Mouse (Mus musculus) kidney, adult 18-20 months (tissue): ENCODE measurements around the gene Sdccag8.

Source experiments
- DNase-seq: peaks from one replicate; pipeline ENCODE4 v3.0.0; 2021

Gene Sdccag8

DNA sequence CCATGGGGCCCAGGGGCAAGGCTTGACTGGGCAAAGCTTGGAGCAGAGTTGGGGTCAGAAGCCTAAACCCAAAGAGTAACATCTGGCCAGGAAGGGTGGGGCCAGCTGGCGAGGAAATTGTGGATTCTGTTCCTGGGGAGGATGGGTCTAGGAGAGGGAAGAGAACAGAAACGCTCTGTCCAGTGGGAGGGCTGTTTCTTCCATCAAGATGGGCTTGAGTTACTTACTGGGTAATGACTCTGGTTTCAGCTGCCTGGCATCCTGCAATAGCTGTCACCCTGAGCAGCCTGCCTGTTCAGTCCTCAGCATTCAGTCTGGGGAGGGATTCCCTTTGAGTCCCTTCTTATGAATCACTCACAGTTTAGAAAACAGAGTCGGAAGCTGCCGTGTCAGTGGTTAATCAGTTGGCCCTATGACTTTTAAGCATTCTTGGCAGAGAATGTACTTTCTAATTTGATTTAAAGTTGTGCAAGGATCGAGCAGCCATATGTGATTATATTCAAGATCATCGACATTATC, 200.5 kb downstream of the Sdccag8 start:
- no peak for DNase-seq

DNA sequence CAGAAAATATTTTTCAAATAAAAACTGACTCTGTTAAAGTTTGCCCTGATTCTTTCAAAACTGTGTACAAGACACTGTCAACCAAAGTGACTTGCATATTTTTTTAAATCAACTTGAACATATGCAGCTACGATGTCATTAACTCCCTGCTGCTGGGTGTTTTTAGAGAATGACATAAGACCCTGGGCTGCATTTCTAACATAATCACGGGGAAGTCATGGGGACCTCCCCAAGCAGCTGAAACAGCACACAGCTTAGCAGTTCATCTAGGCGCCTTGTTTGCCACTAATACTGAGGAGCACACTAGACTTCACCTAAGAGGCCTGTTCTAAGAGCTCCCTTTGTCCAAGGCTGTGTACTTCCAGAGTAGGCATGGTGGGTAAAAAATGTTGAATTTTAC, 201.5 kb downstream of the Sdccag8 start:
- no peak for DNase-seq

DNA sequence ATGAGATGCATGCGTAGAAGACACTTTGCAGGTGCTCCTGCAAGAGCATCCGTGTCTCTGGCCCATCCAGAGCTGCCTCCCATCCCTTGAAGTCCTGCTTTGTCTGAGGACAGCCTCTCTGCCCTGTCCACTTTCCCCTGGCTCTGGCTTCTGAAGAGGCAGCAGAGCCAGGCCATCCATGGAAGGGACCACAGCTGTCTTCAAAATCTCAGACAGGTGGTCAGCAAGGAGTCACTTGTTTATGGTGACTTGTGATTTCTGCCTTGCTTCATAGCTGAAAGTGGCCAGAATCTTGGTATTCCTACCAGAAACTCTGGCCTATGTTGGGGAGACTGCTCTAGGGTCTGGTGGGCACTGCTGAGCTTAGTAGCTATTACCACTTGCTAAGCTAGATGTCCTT, 202.3 kb downstream of the Sdccag8 start:
- no peak for DNase-seq

DNA sequence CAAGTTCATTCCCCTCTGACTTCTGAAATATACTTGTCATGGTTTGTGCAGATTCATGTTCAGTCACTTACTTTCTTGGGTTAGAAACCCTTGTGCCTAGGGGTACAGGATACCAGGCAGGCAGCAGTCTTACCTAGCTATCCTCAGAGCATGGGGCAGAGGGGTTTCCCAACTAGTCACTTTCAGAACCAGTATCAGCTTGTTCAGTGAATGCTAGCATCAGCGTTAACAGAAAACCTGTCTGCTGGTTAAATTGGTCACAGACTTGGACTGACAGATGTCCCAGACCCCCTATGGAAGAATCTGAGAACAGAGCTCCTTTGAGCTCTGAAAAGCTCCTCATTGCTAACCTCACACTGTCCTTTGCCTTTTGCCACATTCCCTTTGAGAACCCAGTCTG, 204.3 kb downstream of the Sdccag8 start:
- no peak for DNase-seq

DNA sequence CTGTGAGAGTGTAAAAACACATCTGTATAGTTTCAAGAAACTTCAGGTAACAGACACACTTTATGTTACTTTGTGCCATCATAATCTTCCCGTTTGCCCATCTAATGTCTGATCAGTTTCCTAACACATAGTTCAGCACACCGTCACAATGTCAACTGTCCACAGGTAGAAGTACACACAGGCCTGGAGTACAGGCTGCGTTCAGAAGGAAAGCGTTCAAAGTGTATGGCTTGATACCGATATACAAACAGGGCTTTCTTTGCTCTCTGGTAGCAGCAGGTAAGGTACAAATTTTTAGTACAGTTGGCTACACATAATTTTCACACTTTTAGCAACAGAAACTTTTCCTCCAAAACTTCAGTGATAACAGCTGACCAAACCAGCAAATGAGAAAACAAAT, 205.2 kb downstream of the Sdccag8 start:
- DNase-seq = no peak

DNA sequence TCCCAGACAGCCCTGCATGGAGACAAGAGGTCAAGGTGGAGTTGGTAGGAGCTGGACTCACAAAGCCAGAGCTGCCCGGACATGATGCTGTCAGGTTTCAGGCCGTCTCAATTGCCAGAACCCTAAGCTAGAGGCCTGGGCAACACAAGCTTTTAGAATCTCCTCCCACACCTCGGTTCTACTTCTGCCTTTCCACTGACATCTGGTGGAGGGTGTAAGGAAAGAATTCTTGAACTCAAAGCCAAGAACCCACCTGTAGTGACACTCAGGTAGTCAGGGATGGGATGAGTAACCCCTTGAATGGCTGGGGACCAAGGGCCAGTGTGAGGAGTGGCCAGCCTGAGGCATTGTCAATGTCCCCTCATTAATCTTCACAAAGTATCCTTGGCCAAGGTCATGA, 208.3 kb downstream of the Sdccag8 start:
- DNase-seq = no peak

DNA sequence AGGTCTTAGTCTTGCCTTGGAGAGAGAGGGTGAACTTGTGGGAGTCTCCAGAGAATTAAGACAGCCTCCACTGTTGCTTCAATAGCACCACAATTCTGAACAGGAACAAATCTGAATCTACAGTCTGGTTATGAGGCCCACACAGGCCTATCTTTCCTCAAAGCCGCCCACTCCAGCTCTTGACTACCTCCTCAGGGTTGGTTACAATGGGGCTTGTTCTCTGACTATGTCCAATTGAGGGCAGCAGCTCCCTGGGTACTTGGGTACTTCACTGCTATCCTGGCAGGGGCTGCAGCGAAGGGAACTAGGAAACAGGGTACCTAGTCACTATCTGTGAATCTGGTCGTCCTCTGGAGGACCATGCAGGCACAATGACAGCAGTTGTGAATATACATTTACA, 213.2 kb downstream of the Sdccag8 start:
- DNase-seq = no peak

DNA sequence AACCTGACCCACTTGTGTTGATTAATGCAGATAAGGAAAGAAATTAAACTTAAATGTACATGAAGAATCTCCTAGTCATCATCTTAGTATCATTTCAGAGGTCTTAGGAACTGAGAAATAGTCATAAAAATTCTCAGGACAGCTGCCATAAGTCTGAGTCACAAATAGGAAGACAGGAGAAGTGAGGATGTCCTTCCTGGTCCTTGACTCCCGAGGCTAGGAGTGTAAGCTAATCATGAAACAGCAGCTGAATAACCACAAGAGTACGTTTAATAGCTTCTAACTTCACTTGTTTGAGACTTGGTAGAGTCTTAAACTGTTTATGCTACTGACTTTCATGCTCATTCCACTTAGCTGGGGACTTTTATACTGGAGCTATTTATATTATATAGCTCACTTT, 214.6 kb downstream of the Sdccag8 start:
- DNase-seq = no peak

DNA sequence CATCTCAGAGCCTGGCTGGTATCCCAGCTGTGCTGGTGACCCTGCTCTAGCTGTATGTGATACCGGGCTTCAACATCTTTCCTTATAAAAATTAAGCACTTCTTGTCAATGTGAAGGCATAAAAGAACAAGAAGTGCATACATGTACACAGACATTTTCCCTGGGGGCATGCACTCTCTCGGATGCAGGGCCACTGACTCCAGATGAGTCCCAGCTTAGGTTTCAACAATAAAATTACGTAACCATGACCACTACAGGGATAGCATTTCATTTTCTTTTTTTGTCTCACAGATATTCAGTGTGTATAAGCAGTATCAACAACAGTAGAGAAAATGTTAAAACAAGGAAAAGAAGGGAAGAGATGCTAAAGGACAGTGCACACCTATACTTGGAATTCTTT, 216.2 kb downstream of the Sdccag8 start:
- no peak for DNase-seq

DNA sequence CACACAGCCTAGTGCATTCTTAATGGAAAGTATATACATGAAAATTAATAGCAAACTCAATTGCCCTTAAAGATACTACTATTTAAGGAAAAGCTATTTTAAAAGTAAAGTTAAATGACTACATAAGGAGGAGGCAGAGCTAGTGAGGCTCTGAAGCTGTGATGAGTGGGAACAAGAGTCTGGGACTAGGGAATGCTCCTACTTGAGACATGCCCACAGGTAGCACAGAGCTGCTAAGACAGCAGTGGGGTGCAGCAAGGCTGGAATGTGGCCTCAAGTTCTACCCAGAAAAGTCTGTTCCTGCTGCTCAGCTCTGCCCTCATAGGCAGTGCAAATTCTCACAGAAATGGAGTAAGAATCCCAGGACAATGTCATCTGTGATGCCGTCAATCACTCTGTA, 216.7 kb downstream of the Sdccag8 start:
- DNase-seq = no peak

DNA sequence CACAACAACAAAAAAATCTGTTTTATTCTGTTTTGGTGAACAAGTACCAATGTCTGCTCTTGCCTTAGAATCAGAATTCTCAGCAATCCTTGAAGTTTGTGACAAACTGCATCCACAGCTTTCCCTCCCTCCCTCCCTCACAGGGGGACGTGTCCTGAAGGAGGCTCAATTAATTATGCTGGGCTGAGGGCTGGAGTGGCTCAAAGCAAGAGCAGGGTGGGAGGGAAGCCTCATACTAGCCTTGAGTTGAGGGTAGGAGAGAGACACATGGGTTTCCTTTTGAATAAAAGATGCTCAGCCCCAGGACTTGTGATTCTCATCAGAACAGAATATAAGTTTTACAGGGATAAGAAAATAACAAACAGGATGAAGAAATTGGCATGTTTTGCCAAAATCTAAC, 217.8 kb downstream of the Sdccag8 start:
- no peak for DNase-seq

DNA sequence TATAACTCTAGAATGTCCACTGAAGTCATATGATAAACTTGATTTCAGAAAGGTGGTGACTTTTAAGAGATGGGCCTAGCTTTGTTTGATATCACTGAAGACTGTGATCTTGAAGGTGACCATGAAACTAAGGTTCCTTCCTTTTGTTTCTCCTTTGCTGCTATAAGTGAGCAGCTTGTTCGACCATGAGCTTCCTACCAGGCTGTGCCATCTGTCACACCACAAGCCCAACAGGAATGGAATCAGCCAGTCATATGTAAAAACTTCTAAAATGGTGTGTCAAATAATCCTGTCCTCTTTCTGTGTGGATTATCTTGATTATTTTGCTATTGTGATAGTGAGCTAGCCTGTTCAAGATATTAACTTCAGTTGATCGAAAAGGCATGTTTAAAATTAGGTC, 221.0 kb downstream of the Sdccag8 start:
- no peak for DNase-seq

DNA sequence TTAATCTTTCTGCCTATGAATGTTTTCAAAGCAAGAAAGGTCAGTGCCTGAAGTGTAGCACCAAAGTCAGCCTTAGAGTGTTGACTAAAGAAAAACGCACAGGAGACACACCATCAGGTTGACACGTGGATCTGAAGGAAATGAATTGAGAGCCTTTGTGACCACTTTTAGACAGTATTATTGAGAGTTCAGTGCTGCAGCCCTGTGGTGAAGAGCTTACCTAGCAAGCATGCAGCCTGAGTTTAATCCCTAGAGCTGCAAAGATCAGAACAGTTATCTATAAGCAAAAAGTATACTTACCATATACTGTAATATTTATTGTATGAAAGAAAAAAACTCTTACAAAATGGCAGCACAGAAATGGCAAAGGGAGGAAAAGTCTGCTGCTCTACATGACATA, 223.9 kb downstream of the Sdccag8 start:
- no peak for DNase-seq

DNA sequence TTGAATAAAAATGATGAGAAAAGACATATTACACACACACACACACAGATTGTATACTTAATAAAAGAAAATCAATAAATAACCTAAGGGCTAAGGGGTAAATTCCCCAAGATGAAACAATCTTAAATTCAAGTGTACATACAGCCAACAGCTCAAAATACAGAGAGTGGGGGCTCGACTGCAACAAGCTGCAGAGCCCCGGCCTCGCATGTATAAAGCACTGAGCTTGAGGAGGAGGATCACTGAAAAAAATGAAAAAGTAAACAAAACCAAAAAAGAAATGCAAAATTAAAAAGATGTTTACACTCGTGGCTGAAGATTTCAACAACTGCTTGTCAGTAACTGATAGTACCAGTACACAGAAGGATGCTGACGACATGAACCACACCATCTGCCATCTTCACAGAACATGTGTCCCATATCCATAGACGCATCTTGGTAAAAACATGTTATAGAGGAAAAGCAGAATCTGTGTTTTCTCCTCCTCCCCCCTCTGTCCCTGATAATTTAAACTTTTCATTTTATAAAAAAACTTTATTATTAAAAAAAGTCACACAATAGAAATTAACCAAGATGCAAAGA, 224.7 kb downstream of the Sdccag8 start:
- DNase-seq = no peak

DNA sequence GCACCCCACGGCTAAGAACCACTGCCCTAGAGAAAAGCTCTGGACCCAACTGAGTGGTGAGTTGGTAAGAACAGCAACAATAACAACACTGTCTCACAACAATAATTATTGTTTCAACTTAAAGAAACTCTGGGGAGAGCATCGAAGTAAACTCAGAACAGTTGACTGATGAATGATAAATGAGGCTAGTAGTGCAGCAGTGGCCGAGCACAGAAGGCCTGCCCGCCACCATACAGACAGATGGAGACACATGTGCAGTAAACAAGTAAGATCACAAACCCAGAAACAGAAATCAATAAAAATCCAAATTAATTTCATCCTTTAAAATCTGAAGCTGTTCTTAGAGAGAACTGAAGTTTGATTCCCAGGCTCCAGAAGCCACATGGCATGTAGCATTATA, 225.6 kb downstream of the Sdccag8 start:
- no peak for DNase-seq

DNA sequence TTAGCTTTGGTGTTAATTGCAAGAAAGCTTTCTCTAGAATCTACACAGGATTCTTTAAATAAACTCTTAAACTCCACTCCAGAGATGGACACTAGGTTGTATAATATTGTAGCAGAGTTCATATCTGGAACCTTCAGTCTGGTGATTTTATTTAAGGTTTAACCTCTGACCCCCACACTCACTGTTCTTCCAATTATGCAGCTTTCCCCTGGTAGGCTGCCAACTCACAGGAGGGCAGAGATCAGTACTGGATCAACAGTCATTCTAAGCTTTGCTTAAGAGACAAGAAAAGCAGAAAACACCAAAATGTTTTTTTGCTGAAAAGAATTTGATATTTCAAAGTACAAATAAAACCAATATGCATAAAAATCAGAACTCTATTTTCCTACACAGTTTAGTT, 231.4 kb downstream of the Sdccag8 start:
- DNase-seq = peak; percentile 73

DNA sequence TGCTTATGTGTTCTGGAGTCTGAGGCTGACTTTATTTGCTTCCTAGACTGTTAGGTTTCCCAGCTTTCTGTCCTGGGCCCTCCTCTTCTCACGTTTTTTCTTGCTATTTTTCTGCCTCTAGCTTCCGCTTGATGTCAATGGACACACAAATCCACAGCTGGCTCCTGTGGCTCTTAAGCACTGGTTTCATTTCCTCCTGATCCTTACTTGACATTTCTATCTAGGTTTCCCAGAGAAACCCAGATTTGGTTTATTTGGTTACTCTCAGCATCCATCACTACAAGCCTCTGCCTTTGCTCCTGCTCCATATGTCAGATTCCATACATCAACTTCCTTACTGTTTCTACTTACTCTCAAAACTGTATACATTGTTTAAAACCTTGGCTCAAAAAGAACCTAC, 232.5 kb downstream of the Sdccag8 start:
- no peak for DNase-seq

DNA sequence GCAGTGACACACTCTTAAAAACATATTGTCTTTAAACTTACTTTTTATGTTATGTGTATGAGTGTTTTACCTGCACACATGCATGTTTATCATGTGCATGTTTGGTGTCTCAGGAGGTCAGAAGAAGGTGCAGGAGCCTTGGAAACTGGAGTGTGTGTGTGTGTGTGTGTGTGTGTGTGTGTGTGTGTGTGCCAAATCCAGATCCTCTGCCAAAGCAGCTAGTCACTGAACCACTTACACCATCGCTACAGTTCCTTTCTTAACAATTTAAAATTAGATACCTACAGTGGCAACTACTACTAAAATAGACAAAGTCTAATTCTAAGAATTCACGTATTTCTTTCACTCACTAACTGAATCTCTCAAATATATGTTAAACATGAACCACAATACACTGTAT, 234.3 kb downstream of the Sdccag8 start:
- DNase-seq = no peak

DNA sequence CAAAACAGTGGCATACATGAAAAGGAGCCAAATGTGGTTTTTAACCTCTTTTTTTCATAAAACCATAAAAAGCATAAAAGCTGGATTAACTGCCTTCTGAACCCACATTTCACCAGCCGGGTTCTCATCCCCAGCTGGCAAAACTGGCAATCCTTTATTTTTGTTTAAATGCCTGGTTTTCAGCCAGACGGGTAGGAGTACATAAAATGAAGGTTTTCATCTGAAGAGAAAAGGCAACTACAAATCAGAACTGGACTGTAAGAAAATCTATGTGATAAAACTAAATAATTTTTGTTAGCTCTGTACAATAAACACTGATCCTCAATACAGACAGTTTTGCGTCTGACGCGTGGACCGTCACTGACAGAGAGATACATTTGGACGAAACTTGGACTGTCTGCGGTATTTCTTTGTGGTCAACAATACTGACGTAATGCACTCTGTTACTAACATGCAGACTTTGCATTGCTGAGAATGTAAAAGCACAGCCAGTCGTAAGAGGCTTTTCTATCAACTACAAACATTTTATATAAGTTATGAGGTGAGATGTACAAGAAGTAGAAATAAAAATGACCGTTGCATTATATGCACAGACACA, 237.0 kb downstream of the Sdccag8 start:
- no peak for DNase-seq

DNA sequence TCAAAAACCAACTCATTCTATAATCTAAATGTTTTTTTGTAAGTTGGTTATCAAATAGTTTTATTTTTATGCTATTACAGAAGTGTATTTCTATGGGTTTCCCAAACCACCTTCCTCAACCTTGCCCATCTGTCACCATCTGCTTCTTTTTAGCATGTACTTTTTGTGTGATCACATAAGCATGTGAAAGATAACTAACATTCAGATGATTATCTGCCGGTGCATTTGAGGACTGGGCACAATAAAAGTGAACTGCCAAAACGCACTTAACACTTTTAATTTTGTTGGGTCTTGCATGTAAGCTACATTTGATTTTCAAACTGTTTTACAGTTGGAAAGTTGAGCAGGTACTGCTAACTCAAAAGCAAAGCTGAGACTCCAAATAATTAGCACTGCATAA, 240.4 kb downstream of the Sdccag8 start:
- no peak for DNase-seq

DNA sequence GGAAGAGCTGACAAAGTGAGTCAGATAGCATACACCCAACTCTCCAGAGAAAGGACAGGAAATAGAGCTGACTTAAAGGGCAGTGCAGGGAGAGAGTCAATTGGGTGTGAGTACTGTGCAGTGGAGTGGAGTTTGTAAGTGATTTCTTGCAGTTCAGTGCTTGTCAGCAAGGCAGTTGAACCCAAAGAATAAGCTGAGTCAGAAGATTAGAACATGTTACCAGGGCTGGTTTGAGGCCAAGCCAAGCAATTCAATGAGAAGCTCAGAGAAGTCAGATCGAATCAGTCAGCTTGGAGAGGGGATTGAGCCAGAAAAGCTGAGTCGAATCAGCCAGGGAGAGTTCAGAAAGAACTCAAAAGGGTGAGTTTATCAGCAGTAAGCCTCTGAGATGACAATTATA, 247.3 kb downstream of the Sdccag8 start:
- no peak for DNase-seq

DNA sequence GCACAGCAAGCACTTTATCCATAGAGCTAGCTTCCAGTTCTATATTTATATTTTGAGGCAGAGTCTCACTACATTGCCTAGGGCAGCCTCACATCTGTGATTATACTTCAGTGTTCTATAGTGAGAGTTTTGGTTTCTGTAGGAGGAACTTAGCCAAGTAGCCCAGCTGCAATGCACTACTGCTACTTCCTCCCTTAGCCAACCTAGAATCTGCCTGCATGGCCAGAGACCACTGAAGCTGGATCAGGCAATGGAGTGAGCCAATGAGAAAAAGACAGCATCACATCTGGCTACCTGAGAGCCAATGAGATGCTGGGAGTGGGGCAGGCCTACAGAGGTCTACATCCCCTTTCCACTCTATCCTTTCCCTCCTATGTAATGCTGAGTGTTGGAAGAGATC, 251.3 kb downstream of the Sdccag8 start:
- DNase-seq = no peak

DNA sequence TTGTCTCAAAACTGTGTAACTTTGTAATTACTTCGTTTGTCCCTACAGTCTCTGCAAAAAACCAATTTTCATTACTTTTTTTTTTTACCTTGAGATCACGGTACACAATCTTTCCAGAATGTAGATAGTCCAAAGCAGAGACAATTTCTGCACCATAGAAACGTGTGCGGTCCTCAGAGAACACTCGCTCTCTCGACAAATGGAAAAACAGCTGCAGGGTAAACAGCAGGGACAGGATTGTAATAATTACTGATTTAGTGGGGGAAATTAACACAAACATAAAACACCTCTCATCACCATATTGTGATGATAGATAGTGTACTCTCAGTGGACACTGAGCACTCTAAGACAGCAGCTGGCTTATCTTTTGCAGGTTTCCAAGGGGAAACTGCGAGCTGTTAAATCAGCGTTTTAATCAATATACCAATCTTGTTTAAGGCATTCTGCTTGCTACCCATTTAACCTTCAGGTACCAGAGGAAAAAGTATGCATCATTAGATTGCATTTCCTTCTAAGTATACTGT, 252.7 kb downstream of the Sdccag8 start:
- DNase-seq = no peak

DNA sequence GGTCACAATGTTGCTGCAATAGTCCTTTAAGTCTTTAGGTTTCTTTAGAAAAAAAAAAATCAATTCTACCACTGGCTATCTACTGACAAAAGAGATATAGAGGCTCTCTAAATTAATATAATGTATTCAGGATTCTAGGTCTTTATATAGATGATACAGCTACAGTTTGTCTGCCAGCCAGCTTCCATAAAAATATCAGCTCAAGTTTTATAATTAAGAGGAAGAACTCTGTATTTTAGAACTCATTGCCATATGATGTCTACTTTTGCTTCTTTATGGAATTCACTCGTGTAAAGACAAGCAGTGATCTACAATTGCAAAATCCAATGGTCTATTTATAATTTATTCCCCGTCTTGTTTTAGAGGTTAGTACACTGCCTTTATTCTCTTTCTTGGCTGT, 254.7 kb downstream of the Sdccag8 start:
- DNase-seq = no peak
